Mouse (Mus musculus) CH12.LX (cell line): ENCODE results near the gene Spi1. TPM values are rescaled to one million over a fixed set of nuclear protein-coding genes. Genes with fewer than 3 reads are reported as not detected.

Source experiments
- DNase-seq: peaks from one replicate; pipeline ENCODE4 v3.0.0-alpha.2; 2013; ENCODE audit errors: extremely low read depth
- H3K27ac ChIP-seq: 2 replicates; pipeline ENCODE4 v1.5.1; 2012; ENCODE audit warnings: low read depth, mild to moderate bottlenecking, control low read depth, moderate library complexity; ENCODE audit not compliant: insufficient read depth
- H3K27me3 ChIP-seq: replicated peaks from 2 replicates; pipeline ENCODE3; 2012; ENCODE audit warnings: inconsistent platforms
- H3K36me3 ChIP-seq, 2 experiments: replicated peaks in 1 of 2; 2 replicates each; pipeline versions ENCODE3 to v1.6.1; 2012; ENCODE audit warnings: inconsistent platforms in 1 of 2, low read length in 1 of 2, mild to moderate bottlenecking in 1 of 2, mixed read lengths in 1 of 2, moderate library complexity in 1 of 2; ENCODE audit not compliant: control insufficient read depth in 1 of 2, insufficient read depth in 1 of 2
- H3K4me1 ChIP-seq, 2 experiments: 2 replicates each; pipeline ENCODE4 v1.6.1; 2012; ENCODE audit warnings: inconsistent platforms in 1 of 2, moderate library complexity in 1 of 2; ENCODE audit not compliant: insufficient read depth in 2 of 2, control insufficient read depth in 1 of 2
- H3K4me2 ChIP-seq: 2 replicates; pipeline ENCODE4 v1.6.1; 2012; ENCODE audit warnings: low read depth, mild to moderate bottlenecking, control low read depth; ENCODE audit not compliant: poor library complexity, insufficient read depth, severe bottlenecking
- H3K4me3 ChIP-seq, 3 experiments: fragments of 150-350 bp in 1 of 3; sonication (generic) in 1 of 3; replicated peaks in 1 of 3; 2 replicates each; pipeline versions ENCODE3 to v1.5.1; 2011 to 2012; ENCODE audit warnings: low read depth in 2 of 3, low read length in 2 of 3, mild to moderate bottlenecking in 2 of 3, moderate library complexity in 2 of 3, control low read depth in 1 of 3, improper control_type of control experiment in 1 of 3, inconsistent platforms in 1 of 3, mixed read lengths in 1 of 3; ENCODE audit not compliant: poor library complexity in 1 of 3
- H3K79me2 ChIP-seq: replicated peaks from 2 replicates; pipeline ENCODE4 v1.6.1; 2012; ENCODE audit warnings: mild to moderate bottlenecking, moderate library complexity; ENCODE audit not compliant: control insufficient read depth, poor library complexity, insufficient read depth, severe bottlenecking; ENCODE audit errors: extremely low read depth
- H3K9ac ChIP-seq: 2 replicates; pipeline ENCODE4 v1.6.1; 2012; ENCODE audit warnings: low read depth, mild to moderate bottlenecking, control low read depth, moderate library complexity; ENCODE audit not compliant: insufficient read depth
- H3K9me3 ChIP-seq: replicated peaks from 2 replicates; pipeline ENCODE3; 2012; ENCODE audit warnings: low read length, inconsistent platforms, mixed read lengths
- CHD1 ChIP-seq: IDR thresholded peaks from 2 replicates; pipeline ENCODE4 v1.6.1; 2012; ENCODE audit warnings: low read depth, low read length, improper control_type of control experiment, inconsistent platforms
- CHD2 ChIP-seq: IDR thresholded peaks from 2 replicates; pipeline ENCODE4 v1.6.1; 2011; ENCODE audit warnings: low read length, improper control_type of control experiment
- CTCF ChIP-seq, 2 experiments: IDR thresholded peaks in 1 of 2; conservative IDR thresholded peaks in 1 of 2; 2 replicates each; pipeline ENCODE4 v1.5.1; 2011 to 2012; ENCODE audit warnings: low read depth in 2 of 2, low read length in 2 of 2, improper control_type of control experiment in 1 of 2, inconsistent platforms in 1 of 2, mild to moderate bottlenecking in 1 of 2, moderate library complexity in 1 of 2
- GABPA ChIP-seq: IDR thresholded peaks from 2 replicates; pipeline ENCODE4 v1.6.1; 2012; ENCODE audit warnings: low read depth, low read length, improper control_type of control experiment, inconsistent platforms; ENCODE audit not compliant: insufficient replicate concordance
- HCFC1 ChIP-seq: IDR thresholded peaks from 2 replicates; pipeline ENCODE4 v1.6.1; 2012; ENCODE audit warnings: low read depth, mild to moderate bottlenecking, inconsistent platforms, low read length, improper control_type of control experiment
- IRF4 ChIP-seq: IDR thresholded peaks from 2 replicates; pipeline ENCODE4 v1.6.1; 2014; ENCODE audit warnings: low read depth, mild to moderate bottlenecking, inconsistent platforms, low read length, improper control_type of control experiment
- JUND ChIP-seq: conservative IDR thresholded peaks from 2 replicates; pipeline ENCODE4 v1.6.1; 2011; ENCODE audit warnings: low read depth, low read length, improper control_type of control experiment
- MAX ChIP-seq: IDR thresholded peaks from 2 replicates; pipeline ENCODE4 v1.6.1; 2011; ENCODE audit warnings: low read length, improper control_type of control experiment
- MAZ ChIP-seq: IDR thresholded peaks from 2 replicates; pipeline ENCODE4 v1.6.1; 2012; ENCODE audit warnings: low read depth, mild to moderate bottlenecking, inconsistent platforms, low read length, improper control_type of control experiment, moderate library complexity
- NELFE ChIP-seq: IDR thresholded peaks from 2 replicates; pipeline ENCODE4 v1.6.1; 2011; ENCODE audit warnings: low read depth, low read length, improper control_type of control experiment
- NRF1 ChIP-seq: IDR thresholded peaks from 2 replicates; pipeline ENCODE4 v1.6.1; 2014; ENCODE audit warnings: low read depth, mild to moderate bottlenecking, inconsistent platforms, low read length, improper control_type of control experiment, moderate library complexity
- PAX5 ChIP-seq: IDR thresholded peaks from 2 replicates; pipeline ENCODE4 v1.6.1; 2012; ENCODE audit warnings: low read length, inconsistent platforms, mixed read lengths
- POLR2AphosphoS2 ChIP-seq: IDR thresholded peaks from 2 replicates; pipeline ENCODE4 v1.6.1; 2011; ENCODE audit warnings: low read depth, low read length, improper control_type of control experiment
- RAD21 ChIP-seq: IDR thresholded peaks from 2 replicates; pipeline ENCODE4 v1.6.1; 2011; ENCODE audit warnings: low read depth, mild to moderate bottlenecking, low read length, improper control_type of control experiment, moderate library complexity
- RCOR1 ChIP-seq: conservative IDR thresholded peaks from 2 replicates; pipeline ENCODE4 v1.6.1; 2012; ENCODE audit warnings: low read depth, mild to moderate bottlenecking, inconsistent platforms, low read length, improper control_type of control experiment
- TCF12 ChIP-seq: IDR thresholded peaks from 2 replicates; pipeline ENCODE4 v1.6.1; 2014; ENCODE audit warnings: low read depth, mild to moderate bottlenecking, inconsistent platforms, low read length, improper control_type of control experiment
- USF1 ChIP-seq: IDR thresholded peaks from 2 replicates; pipeline ENCODE4 v1.6.1; 2014; ENCODE audit warnings: low read depth, mild to moderate bottlenecking, inconsistent platforms, low read length, improper control_type of control experiment
- ZNF384 ChIP-seq: IDR thresholded peaks from 2 replicates; pipeline ENCODE4 v1.6.1; 2012; ENCODE audit warnings: low read depth, low read length, improper control_type of control experiment, inconsistent platforms
- dilution Hi-C: fragments of 300-500 bp; cut with MboI; formaldehyde crosslinking; loops from 2 replicates; pipeline ENCODE4 v1.14.3; 2020; ENCODE audit warnings: low sequenced_read_pairs; ENCODE audit not compliant: extremely low pct_unique_long_range_greater_than_20kb, extremely low pct_ligation_motif_present
- in situ Hi-C: fragments of 300-500 bp; cut with MboI; formaldehyde crosslinking; loops from 3 replicates; pipeline ENCODE4 v1.14.3; 2019; ENCODE audit warnings: low sequenced_read_pairs, low pct_ligation_motif_present, low pct_unique_long_range_greater_than_20kb, mixed read lengths
- polyA plus RNA-seq: library from polyadenylated mRNA; unstranded; fragments of >175 nt; gene quantifications from 2 replicates; pipeline ENCODE4 v1.2.1, GENCODE M21; 2012; ENCODE audit warnings: low read depth; ENCODE audit not compliant: insufficient read length
- total RNA-seq, 2 experiments: library from RNA; depleted of rRNA; stranded (reverse); fragments of 300-350 nt in 1 of 2; fragments of >200 nt in 1 of 2; gene quantifications; 2 replicates each; pipeline ENCODE4 v1.2.3; 2012 to 2014

Gene Spi1
- total and polyA plus RNA-seq, 3 experiments, result 24.7 to 45.7 (median 42.6) TPM

DNA sequence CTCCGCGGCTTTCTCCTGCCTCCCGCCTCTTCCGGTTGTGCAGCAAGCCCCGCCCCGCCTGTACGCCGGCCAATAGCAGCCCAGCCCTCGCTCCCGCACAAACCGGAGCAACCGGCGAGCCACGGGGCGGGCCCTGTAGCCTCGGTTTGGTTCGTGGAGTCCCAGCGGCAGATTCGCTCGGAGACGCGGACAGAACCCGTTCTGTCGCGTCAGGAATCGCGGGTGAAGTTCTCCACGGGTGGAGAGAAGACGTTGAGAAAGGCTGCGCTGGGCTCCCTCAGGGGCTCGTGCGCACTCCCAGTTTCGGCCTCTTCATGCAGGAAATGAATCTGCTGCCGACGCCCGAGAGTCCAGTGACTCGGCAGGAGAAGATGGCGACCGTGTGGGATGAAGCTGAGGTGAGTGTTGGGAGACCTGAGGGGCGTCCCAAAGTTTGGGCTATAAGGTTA lies 28.2 kb upstream of the Spi1 start, which contains the start of gene Psmc3 (continued):
- TF ChIP-seq IRF4 (peak; percentile 59; the same call in 1 of the 2 replicates), CTCF (conservative IDR thresholded peaks at IDR 0.05 in 1 of 2, IDR thresholded peaks at IDR 0.05 in 1 of 2; ENCODE audit: low read depth in 2 of 2, low read length in 2 of 2) (no peak), RAD21 (no peak), NRF1 (peak; percentile 41), MAX (peak; percentile 51; the same call in 1 of the 2 replicates), RCOR1 (peak; percentile 58; the same call in 1 of the 2 replicates), JUND (no peak), MAZ (no peak), NELFE (peak; percentile 69), ZNF384 (no peak), USF1 (no peak), CHD1 (no peak), PAX5 (no peak), HCFC1 (peak; percentile 95), CHD2 (peak; percentile 62; the same call in 1 of the 2 replicates), GABPA (peak; percentile 40; the same call in 1 of the 2 replicates)

DNA sequence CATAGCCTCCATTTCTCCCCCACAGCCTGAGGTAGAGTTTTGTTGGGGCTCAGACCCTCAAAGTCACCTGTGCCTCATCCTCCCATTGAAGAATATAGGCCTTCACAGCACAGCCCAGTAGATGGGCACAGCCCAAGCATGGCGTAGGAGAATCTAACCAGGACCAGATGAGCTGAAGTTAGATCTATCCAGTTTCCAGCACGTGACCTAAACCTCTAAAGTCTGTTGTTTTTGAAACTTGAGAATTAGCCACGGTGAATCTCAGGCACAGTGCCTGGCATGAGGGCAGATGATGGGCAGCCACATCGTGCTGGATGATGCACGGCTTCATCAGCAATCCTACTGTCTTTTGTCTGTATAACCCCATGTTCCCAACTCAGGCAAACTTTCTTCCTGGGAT lies 23.8 kb upstream of the Spi1 start:
- dilution Hi-C loops (no loop called here), in situ Hi-C loops (no loop called here)
- Histone ChIP-seq H3K27me3 (no peaks in the 10 kb centered on the region), H3K4me3 (no peak overlapping the region), H3K27ac (no peak overlapping the region), H3K36me3 (peaks cover 78 to 86% of the 10 kb centered on the region in 2 experiments), H3K9me3 (no peaks in the 10 kb centered on the region), H3K4me1 (peaks cover 7 to 13% of the 10 kb centered on the region in 2 experiments), H3K79me2 (peaks cover 13% of the 10 kb centered on the region), H3K9ac (no peak overlapping the region), H3K4me2 (no peak overlapping the region)
- no peak for TF ChIP-seq USF1
- no peak for DNase-seq

DNA sequence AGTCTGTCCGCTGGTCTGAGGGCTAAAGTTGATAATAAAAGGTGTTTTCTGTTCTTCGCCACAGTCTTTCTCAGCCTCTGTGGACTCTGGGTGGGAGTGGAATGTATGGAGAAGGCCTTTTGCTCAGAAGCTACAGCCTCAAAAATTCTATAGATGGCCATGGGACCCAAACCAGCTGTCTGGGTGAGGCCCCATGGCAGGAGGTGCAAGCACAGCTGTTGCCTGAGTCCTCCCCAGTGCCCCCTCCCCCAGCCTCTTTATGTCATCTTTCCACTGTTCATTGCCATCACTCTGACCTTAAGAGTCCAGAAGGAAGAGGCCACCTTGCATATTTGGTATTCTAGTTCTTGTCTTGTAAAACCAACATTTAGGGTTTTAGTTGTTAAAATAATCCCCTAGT lies 22.8 kb upstream of the Spi1 start:
- dilution Hi-C loops (no loop called here), in situ Hi-C loops (no loop called here)
- Histone ChIP-seq H3K4me1 (peaks cover 7 to 13% of the 10 kb centered on the region in 2 experiments), H3K79me2 (peaks cover 13% of the 10 kb centered on the region), H3K27ac (no peak overlapping the region), H3K36me3 (peaks cover 87 to 95% of the 10 kb centered on the region in 2 experiments), H3K9me3 (no peaks in the 10 kb centered on the region), H3K9ac (no peak overlapping the region), H3K4me3 (no peak overlapping the region), H3K27me3 (no peaks in the 10 kb centered on the region), H3K4me2 (no peak overlapping the region)
- TF ChIP-seq TCF12 (no peak), POLR2AphosphoS2 (0 out of 2 replicates have a peak, but pooled peaks have one; percentile 30)
- DNase-seq, result no peak
